Mouse (Mus musculus) neural tube, embryonic 15.5 days (tissue): Measurements from ENCODE around the gene Gpx4. TPM values are rescaled to one million over a fixed set of nuclear protein-coding genes. Genes with fewer than 3 reads are reported as not detected.

Experiments
- ATAC-seq: fragments of 200-750 bp; cut with Nextera tagmentation; 2 replicates; pipeline ENCODE4 v1.8.0; 2017; ENCODE audit warnings: mild to moderate bottlenecking, moderate TSS enrichment, moderate library complexity; ENCODE audit not compliant: low FRiP score
- H3K27ac ChIP-seq: fragments of 300-500 bp; sonication (generic); replicated peaks from 2 replicates; pipeline ENCODE4 v1.5.1; 2015; ENCODE audit warnings: mild to moderate bottlenecking, inconsistent platforms
- H3K27me3 ChIP-seq: fragments of 300-500 bp; sonication (generic); replicated peaks from 2 replicates; pipeline ENCODE4 v1.6.1; 2015; ENCODE audit warnings: inconsistent platforms
- H3K36me3 ChIP-seq: fragments of 300-500 bp; sonication (generic); 2 replicates; pipeline ENCODE4 v1.6.1; 2015; ENCODE audit warnings: inconsistent platforms
- H3K4me1 ChIP-seq: fragments of 300-500 bp; sonication (generic); 2 replicates; pipeline ENCODE4 v1.6.1; 2015; ENCODE audit warnings: inconsistent platforms
- H3K4me2 ChIP-seq: fragments of 300-500 bp; sonication (generic); 2 replicates; pipeline ENCODE4 v1.6.1; 2015; ENCODE audit warnings: inconsistent platforms, mild to moderate bottlenecking, moderate library complexity
- H3K4me3 ChIP-seq: fragments of 300-500 bp; sonication (generic); replicated peaks from 2 replicates; pipeline ENCODE4 v1.5.1; 2015; ENCODE audit warnings: mild to moderate bottlenecking, inconsistent platforms
- H3K9ac ChIP-seq: fragments of 300-500 bp; sonication (generic); replicated peaks from 2 replicates; pipeline ENCODE4 v1.6.1; 2015; ENCODE audit warnings: mild to moderate bottlenecking, inconsistent platforms
- H3K9me3 ChIP-seq: fragments of 300-500 bp; sonication (generic); replicated peaks from 2 replicates; pipeline ENCODE4 v1.6.1; 2016; ENCODE audit warnings: inconsistent platforms
- WGBS: fragments of 180-500 bp; shearing (Covaris S2); methylation state at CpG from one replicate; pipeline ENCODE4 v1.1.7; 2015; ENCODE audit warnings: mixed read lengths; 5-methylcytosine and 5-hydroxymethylcytosine counted together
- polyA plus RNA-seq: library from polyadenylated mRNA; unstranded; fragments of >200 nt; fragmentation: Nextera tagmentation; extraction: Ambion mirVana; gene quantifications from 2 replicates; pipeline ENCODE4 v1.2.1, GENCODE M21; 2015

The Gpx4 gene
- polyA plus RNA-seq, 1 experiment from 2014 or later, result 600 TPM

DNA sequence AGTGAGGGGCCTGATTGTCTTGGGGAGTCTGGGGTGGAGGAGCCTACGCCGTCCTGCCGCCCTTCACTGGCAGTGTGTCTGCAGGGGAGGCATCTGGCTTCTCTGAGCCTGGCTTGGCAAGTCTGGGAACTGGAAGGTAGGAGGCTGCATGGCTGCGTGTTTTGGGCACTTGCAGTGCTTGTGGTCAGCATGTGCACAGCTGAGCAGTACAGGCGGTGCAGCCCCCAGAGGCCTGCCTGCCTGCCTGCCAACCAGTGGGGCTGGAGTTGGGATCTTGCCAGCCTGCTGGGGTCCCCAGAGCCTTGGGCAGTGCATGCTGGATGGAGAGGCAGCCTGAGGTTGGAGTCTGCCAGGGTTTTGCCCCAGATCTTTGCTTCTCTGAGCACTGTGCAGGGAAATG is 16.1 kb downstream of the Gpx4 start:
- WGBS, result 82% methylated on average over 5 of the region's 5 CpGs
- Histone ChIP-seq H3K4me1 (peaks cover 8% of the 10 kb centered on the region; the same call in 1 of the 2 replicates), H3K4me3 (no peak overlapping the region), H3K27me3 (no peaks in the 10 kb centered on the region), H3K9me3 (no peaks in the 10 kb centered on the region), H3K4me2 (no peak overlapping the region), H3K9ac (peak overlapping the region; percentile 7; the same call in 1 of the 2 replicates), H3K27ac (peak overlapping the region; percentile 28), H3K36me3 (peaks cover 71% of the 10 kb centered on the region)
- ATAC-seq, result no peak

DNA sequence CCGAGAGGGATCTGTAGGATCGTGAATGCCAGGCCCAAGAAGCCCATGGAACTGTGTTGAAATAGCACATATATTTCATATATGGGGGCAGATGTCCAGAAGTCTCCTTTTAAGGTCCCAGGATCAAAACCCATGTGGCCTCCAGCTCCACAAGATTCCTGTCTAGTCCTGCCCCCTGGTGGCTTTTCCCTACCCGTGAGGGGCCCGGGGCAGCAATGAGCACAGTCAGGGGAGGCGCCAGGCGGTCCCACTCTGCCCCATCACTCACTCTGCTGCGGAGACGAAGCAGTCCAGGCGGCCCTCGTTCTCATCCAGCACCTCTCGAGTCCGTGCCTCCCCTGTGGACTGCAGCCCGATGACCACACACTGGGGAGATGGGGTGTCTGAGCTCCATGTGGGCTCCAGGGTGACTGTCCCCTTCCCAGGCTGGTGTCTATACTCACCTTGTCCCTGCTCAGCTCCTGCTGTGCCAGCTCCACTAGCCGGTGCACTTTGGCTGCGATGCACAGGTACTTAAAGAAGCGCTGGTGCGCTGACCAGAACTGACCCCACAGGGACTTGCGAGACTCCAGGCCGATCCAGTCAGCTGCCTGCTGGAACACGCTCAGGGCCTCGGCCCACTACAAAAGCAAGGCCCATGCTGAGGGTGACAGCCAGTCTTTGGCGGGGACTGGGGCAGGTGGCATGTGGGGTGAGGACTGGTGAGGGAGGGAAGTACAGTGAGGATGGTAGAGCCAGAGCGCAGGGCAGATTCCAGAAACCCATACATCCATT is 17.1 kb downstream of the Gpx4 start:
- Histone ChIP-seq H3K27me3 (no peaks in the 10 kb centered on the region), H3K4me1 (peaks cover 8% of the 10 kb centered on the region; the same call in 1 of the 2 replicates), H3K9me3 (no peaks in the 10 kb centered on the region), H3K4me3 (no peak overlapping the region), H3K27ac (peak overlapping the region; percentile 28; the same call in 1 of the 2 replicates), H3K9ac (peak overlapping the region; percentile 7; the same call in 1 of the 2 replicates), H3K36me3 (peaks cover 62% of the 10 kb centered on the region), H3K4me2 (no peak overlapping the region)
- no peak for ATAC-seq
- 76% methylated on average over 23 of the region's 23 CpGs for WGBS

DNA sequence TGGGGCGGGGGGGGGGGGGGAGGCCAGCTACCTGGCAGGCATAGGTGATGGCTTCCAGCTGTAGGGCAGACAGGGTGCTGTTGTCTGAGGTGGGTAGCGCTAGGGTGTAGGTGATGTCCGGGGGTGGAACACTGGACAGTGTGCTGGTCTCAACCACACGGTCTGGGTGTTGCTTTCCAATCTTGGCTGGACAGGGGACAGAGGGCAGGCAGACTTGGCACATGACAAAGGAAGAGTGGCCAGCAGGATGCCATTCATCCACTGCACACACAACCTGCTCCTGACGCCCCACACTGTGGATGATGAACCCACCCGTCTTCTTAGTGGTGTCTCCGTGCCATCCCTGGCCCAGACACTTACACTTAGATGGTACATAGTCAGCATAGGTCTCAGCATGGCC is 22.3 kb downstream of the Gpx4 start:
- Histone ChIP-seq H3K4me3 (no peak overlapping the region), H3K36me3 (peaks cover 21% of the 10 kb centered on the region; the same call in 1 of the 2 replicates), H3K27ac (no peak overlapping the region), H3K27me3 (no peaks in the 10 kb centered on the region), H3K9me3 (no peaks in the 10 kb centered on the region), H3K4me2 (no peak overlapping the region), H3K9ac (no peak overlapping the region), H3K4me1 (peaks cover 14% of the 10 kb centered on the region)
- WGBS, result 91% methylated on average over 6 of the region's 7 CpGs
- no peak for ATAC-seq

DNA sequence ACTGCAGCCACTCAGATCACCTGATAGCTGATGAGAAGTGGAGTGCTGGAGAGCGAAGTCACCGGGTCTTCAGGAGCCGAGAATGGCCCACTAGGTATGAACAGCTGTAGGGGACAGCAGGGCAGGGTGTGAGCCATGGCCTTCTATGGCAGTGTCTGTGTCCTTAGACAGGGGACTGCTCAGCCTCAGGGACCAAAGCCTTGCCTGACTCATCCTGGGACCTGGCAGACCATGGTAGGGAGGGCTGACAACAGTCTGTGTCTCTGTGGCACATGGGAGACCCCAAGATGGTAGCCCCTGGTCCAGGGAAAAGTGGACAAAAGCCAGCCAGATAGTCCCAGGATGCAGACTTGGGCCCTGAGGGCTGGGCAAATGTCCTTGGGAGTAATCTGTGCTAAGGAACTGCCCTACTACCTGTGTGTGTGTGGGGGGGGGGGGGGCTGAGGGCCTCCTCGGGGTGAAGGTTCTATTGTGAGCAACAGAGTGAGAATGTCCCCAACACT is 23.0 kb downstream of the Gpx4 start:
- no peak for ATAC-seq
- WGBS, result 85% methylated on average over 4 of the region's 4 CpGs

DNA sequence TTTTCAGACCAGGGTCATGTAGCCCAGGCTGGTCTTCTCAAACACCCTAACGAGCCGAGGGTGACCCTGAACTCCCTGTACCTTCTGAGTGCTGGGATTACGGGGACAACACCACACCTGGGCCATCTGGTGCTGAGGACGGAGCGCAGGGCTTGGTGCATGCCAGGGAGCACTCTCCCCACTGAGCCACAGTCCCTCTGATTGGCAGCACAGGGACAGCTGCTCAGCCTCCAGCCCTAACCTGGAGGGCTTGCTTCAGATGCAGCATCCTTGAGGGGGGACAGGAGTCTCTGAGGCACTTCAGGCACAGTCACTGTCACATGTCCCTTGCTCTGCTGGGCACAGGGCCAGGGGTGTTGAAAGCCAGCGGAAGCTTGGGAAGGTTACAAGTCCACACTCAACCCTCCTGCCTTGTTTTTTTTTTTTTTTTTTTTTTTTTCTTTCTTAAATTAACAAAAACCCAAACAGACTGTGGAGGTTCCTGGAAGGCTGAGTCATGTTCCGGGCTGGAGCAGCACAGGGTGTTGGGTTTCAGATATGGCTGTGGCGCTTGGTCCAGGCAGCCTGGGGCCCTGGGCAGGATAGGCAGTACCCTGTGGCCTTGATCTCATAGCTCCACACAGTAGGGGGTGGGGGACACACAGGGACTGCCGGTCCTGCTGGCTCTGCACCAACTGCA is 24.0 kb downstream of the Gpx4 start:
- no peak for ATAC-seq
- Histone ChIP-seq H3K27ac (peak overlapping the region; percentile 71), H3K27me3 (no peaks in the 10 kb centered on the region), H3K36me3 (peaks cover 12% of the 10 kb centered on the region; the same call in 1 of the 2 replicates), H3K4me3 (no peak overlapping the region), H3K4me1 (peaks cover 25% of the 10 kb centered on the region), H3K9ac (no peak overlapping the region), H3K9me3 (no peaks in the 10 kb centered on the region), H3K4me2 (no peak overlapping the region)
- 65% methylated on average over 9 of the region's 9 CpGs for WGBS

More for the DNA sequence above, 23.0 kb downstream of the Gpx4 start:
- Histone ChIP-seq H3K36me3 (peaks cover 15% of the 10 kb centered on the region; the same call in 1 of the 2 replicates), H3K27ac (no peak overlapping the region), H3K9ac (no peak overlapping the region), H3K4me2 (no peak overlapping the region), H3K4me3 (no peak overlapping the region), H3K9me3 (no peaks in the 10 kb centered on the region), H3K27me3 (no peaks in the 10 kb centered on the region), H3K4me1 (peaks cover 16% of the 10 kb centered on the region)

DNA sequence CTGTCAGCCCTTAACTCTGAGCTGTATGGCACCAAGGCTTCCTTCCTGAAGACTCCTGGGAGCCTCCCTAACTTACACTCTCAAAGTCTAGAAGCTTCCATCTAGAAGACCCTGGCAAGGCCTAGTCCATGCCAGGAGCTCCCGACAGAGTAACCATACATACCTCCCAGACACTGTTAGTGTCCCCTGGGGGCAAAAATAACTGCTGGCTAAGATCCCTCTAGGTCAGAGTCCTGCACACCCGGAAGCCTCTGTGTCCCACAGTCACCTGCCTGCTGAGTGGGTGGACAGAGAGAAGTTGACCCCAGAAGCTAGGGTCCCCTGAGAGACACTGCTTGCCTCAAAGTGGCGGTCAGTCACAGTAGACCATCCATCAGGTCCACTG is 24.5 kb downstream of the Gpx4 start:
- Histone ChIP-seq H3K36me3 (peaks cover 10% of the 10 kb centered on the region; the same call in 1 of the 2 replicates), H3K4me1 (peaks cover 25% of the 10 kb centered on the region), H3K27ac (peak overlapping the region; percentile 71), H3K27me3 (no peaks in the 10 kb centered on the region), H3K9me3 (no peaks in the 10 kb centered on the region), H3K4me2 (no peak overlapping the region), H3K4me3 (no peak overlapping the region), H3K9ac (no peak overlapping the region)
- no peak for ATAC-seq
- WGBS, result 84% methylated on average over 3 of the region's 3 CpGs

DNA sequence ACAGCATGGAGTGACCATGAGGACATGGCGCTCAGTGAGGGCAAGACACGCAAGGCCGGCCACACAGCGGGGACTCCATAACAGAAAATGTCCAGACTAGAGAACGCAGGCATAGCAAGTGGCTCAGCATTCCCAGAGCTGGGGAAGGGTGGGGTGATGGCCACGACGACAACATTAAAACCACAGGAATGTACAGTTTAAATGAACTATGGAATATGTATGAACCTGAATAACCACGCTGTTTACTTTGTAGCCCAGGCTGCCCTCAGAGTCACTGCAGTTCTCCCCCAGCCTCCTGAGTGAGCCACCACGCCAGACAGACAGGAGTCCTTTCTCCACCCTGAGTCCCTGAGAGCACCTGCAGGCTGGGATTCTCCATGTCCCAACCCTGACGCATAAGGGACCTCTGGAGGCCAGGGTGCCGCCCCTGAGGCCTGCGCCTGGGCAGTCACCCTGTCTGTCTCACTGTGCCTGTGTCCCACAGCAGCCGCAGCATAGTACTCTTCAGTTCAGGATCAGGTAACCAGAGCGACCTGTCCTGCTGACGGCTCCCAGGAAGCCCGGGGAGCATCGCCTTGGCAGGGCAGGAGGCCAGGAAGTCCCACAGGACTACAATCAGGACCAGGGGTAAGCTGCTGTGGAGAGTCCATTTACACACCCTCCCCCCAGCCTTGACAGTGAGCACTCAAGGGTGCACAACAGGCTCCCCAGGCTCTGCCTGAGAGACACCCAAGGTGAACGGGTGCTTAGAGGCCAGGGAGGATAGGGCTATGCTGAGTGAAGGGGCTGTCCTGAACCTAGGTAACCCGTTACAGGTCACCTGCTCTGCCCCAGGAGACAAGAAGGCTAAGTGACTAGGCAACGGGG is 25.9 kb downstream of the Gpx4 start:
- 85% methylated on average over 20 of the region's 20 CpGs for WGBS
- Histone ChIP-seq H3K27ac (no peak overlapping the region), H3K9ac (no peak overlapping the region), H3K27me3 (no peaks in the 10 kb centered on the region), H3K4me2 (no peak overlapping the region), H3K9me3 (no peaks in the 10 kb centered on the region), H3K36me3 (peaks cover 6% of the 10 kb centered on the region; the same call in 1 of the 2 replicates), H3K4me3 (no peak overlapping the region), H3K4me1 (peaks cover 25% of the 10 kb centered on the region)
- ATAC-seq, result no peak

DNA sequence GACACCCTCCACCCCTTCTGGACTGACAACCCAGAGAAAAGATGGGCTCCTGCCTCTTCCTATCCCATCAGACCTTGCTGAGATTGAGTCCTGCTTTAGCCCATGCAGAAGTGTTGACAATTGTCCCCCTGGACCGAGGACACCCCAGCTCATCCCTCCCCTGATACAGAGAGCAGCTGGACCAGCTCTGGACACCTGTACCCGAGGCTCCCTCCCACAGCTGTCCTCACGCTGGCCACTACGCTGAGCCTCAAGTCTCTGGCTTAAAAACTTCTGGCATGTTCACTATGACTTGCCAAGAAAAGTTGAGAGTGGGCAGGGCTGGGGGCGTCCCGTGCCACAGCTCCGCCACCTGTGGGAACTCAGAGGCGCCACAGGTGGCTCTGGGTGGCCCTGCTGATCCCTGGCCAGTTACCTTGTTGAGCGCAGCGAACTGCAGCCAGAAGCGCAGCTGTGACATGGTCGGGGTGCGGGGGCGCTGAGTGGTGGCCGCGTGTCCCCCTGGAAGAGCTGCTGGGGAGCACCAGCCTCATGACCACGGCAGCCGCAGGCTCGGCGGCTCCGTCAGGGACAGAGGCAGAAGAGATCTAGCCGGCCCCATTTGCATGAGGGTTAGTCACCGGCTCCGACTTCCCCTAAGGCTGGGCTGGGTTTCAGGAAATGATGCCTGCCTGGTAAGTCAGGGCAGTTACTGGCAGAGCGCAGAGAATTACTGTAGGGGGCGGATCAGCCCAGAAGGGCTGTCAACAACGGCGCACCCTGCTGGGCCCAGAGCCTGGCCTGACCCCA is 28.0 kb downstream of the Gpx4 start:
- WGBS, result 17% methylated on average over 28 of the region's 28 CpGs
- Histone ChIP-seq H3K27me3 (no peaks in the 10 kb centered on the region), H3K4me3 (no peak overlapping the region), H3K9ac (no peak overlapping the region), H3K27ac (no peak overlapping the region), H3K4me2 (peak overlapping the region; percentile 39), H3K4me1 (peaks cover 25% of the 10 kb centered on the region), H3K36me3 (peaks cover 22% of the 10 kb centered on the region), H3K9me3 (no peaks in the 10 kb centered on the region)
- no peak for ATAC-seq

DNA sequence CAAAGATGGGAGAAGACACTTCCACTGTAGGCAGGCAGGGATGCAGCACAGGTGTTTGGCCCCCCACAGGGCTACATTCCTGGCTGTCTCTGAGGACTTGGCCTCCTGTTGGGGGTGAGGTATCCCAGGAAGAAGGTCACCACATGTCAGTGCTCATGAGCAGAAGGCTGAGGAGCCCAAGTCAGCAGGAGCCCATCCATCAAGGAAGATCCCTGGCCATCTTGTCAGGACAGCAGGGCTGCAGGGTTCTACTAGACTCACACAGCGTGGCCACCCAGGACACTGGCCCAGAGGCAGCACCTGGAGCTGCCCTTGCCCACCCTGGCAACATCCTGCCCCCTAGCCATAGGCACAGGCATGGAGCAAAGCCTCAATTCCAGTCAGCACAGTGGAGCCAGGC is 29.0 kb downstream of the Gpx4 start:
- Histone ChIP-seq H3K9ac (no peak overlapping the region), H3K36me3 (peaks cover 31% of the 10 kb centered on the region)
- WGBS, result 47% methylated on average over 1 of the region's 1 CpGs

DNA sequence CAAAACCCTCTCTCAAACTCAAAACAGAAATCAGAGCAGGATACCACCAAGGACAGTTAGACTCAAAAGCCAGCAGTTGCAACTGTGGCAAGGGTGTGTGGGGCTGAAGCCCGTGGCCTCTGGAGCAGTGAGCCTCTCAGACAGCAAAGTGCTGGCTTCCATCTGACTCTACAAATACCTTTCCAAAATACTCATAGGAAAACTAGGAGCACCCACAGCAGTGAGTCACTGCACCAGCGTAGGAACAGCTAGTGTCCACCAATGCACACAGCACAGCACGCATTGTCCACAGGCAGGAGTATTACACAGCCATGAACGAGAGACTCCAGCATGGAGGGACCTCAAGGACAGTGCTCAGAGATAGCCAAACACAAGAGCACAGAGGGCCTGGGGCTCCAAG is 29.4 kb downstream of the Gpx4 start:
- no peak overlapping the region for H3K27ac ChIP-seq
- H3K4me2 ChIP-seq, result no peak overlapping the region
- H3K9ac ChIP-seq, result no peak overlapping the region
- H3K27me3 ChIP-seq, result no peaks in the 10 kb centered on the region
- 94% methylated on average over 4 of the region's 4 CpGs for WGBS
- no peak for ATAC-seq
- H3K36me3 ChIP-seq, result peaks cover 36% of the 10 kb centered on the region
- H3K4me1 ChIP-seq, result peaks cover 20% of the 10 kb centered on the region
- no peaks in the 10 kb centered on the region for H3K9me3 ChIP-seq
- H3K4me3 ChIP-seq, result no peak overlapping the region

More for the DNA sequence above, 29.0 kb downstream of the Gpx4 start:
- Histone ChIP-seq H3K27me3 (no peaks in the 10 kb centered on the region), H3K4me1 (peaks cover 21% of the 10 kb centered on the region), H3K4me3 (no peak overlapping the region), H3K4me2 (no peak overlapping the region), H3K27ac (no peak overlapping the region), H3K9me3 (no peaks in the 10 kb centered on the region)
- no peak for ATAC-seq
